ENCODE assay signal across 9 mouse cellular contexts in the genomic region with DNA sequence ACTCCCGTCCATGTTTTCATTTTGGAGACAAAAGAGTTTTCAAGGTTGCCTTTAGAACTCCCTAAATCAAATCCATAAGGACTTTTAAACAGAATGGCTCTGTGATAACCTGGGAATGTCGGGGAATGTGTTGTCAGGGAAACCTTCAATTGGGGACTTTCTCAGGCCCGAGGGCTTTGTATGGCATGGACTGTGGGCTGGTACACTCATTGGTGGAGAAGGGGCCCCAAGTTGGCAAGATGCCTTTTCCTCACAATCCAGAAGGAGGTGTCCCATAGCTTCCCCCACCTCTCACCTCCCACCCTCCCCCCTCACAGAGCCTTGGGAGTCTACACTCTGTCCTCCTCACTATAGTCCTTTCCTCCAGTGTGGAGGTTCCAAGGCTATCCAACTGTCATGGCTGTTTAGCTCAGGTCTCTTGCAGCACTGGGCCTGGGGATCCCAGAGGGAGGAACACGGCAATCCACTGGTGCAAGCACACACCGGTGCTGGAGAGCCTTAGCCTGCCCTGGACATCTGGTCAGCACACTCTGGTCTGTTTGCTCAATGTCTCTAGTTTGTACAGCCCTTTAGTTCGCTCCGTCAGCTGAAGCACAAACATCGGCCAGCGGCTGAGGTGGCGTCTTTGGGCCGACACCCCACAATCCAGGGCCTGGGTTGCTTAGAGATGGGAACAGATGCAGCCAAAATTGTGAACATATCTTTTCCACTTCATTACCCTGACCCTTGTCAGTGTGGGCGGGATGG. TPM values are rescaled to one million over a fixed set of nuclear protein-coding genes. Genes with fewer than 3 reads are reported as not detected.
DNase-seq lines count a peak whose midpoint lies in the region; ATAC-seq lines count a peak whose summit lies in the region.
"Had no signal": no experiment of that assay in that cellular context is flagged by ENCODE, and none has a peak within 500 bp of the region (broad histone marks: within the 10 kb centered on the region; RNA-seq: fewer than 3 reads in every experiment).

No protein-coding gene starts in this region.

- no peak overlapping the region for H3K27ac ChIP-seq in embryonic facial prominence, embryonic 11.5 days (replicated peaks; ENCODE audit: low read depth, low read length)
- H3K27ac ChIP-seq in hindbrain, embryonic 15.5 days (replicated peaks): peak overlapping the region; percentile 64
- H3K27ac ChIP-seq in midbrain, embryonic 13.5 days: 0 out of 2 replicates have a peak overlapping the region, but pooled peaks have one; percentile 30

- peak; percentile 61 for DNase-seq in gastrocnemius, adult 18-20 months (ENCODE audit: low spot score)
- DNase-seq in gastrocnemius, postnatal 4 days (ENCODE audit: low spot score in 2 of 2): no peak
- DNase-seq in embryonic facial prominence, embryonic 11.5 days (ENCODE audit: low spot score): no peak
- DNase-seq in left cerebral cortex, postnatal 14 days (ENCODE audit: low spot score in 2 of 2): no peak
- DNase-seq in ovary, adult 18-20 months (ENCODE audit: low spot score): no peak
- DNase-seq: thymus, postnatal 36 days had no signal

- H3K36me3 ChIP-seq in embryonic facial prominence, embryonic 11.5 days (replicated peaks; ENCODE audit: control insufficient read depth, insufficient read depth, low read depth, low read length): no peaks in the 10 kb centered on the region
- peaks cover 10% of the 10 kb centered on the region for H3K36me3 ChIP-seq in hindbrain, embryonic 15.5 days
- H3K36me3 ChIP-seq in midbrain, embryonic 13.5 days: peaks cover 37% of the 10 kb centered on the region

- H3K4me2 ChIP-seq in embryonic facial prominence, embryonic 11.5 days (ENCODE audit: low read depth, low read length): no peak overlapping the region
- H3K4me2 ChIP-seq in hindbrain, embryonic 15.5 days: no peak overlapping the region
- no peak overlapping the region for H3K4me2 ChIP-seq in midbrain, embryonic 13.5 days (replicated peaks)

- peaks cover 10% of the 10 kb centered on the region; the same call in 1 of the 2 replicates for H3K4me1 ChIP-seq in embryonic facial prominence, embryonic 11.5 days (ENCODE audit: control insufficient read depth, insufficient read depth, low read length)
- H3K4me1 ChIP-seq in hindbrain, embryonic 15.5 days (replicated peaks): peaks cover 35% of the 10 kb centered on the region
- peaks cover 31% of the 10 kb centered on the region for H3K4me1 ChIP-seq in midbrain, embryonic 13.5 days (replicated peaks)

- intact Hi-C loops in left cerebral cortex, postnatal 14 days (cut with DNase I): no loop called here

- ATAC-seq in embryonic facial prominence, embryonic 11.5 days (replicated peaks; ENCODE audit: insufficient number of reproducible peaks, low FRiP score, low TSS enrichment, low read depth): 0 out of 2 replicates have a peak, but pooled peaks have one; percentile 27
- ATAC-seq in hindbrain, embryonic 15.5 days (ENCODE audit: low FRiP score, low read depth): peak; percentile 46; the same call in 1 of the 2 replicates
- ATAC-seq in midbrain, embryonic 13.5 days: 0 out of 2 replicates have a peak, but pooled peaks have one; percentile 48
- ATAC-seq in inflammation-experienced regulatory T-cells, adult 6 months: no peak

- no peaks in the 10 kb centered on the region for H3K27me3 ChIP-seq in embryonic facial prominence, embryonic 11.5 days (ENCODE audit: control insufficient read depth, insufficient read depth, low read length)
- no peaks in the 10 kb centered on the region for H3K27me3 ChIP-seq in hindbrain, embryonic 15.5 days
- no peaks in the 10 kb centered on the region for H3K27me3 ChIP-seq in midbrain, embryonic 13.5 days

- 53% methylated on average over 12 of the region's 12 CpGs for WGBS in embryonic facial prominence, embryonic 11.5 days
- WGBS in hindbrain, embryonic 15.5 days: 35% methylated on average over 12 of the region's 12 CpGs
- 63% methylated on average over 12 of the region's 12 CpGs for WGBS in midbrain, embryonic 13.5 days

- no peak overlapping the region for H3K9ac ChIP-seq in embryonic facial prominence, embryonic 11.5 days (replicated peaks; ENCODE audit: low read length)
- no peak overlapping the region for H3K9ac ChIP-seq in hindbrain, embryonic 15.5 days
- H3K9ac ChIP-seq in midbrain, embryonic 13.5 days (replicated peaks): no peak overlapping the region

- H3K9me3 ChIP-seq in embryonic facial prominence, embryonic 11.5 days (replicated peaks; ENCODE audit: control insufficient read depth, low read length): no peaks in the 10 kb centered on the region
- H3K9me3 ChIP-seq in hindbrain, embryonic 15.5 days: no peaks in the 10 kb centered on the region
- no peaks in the 10 kb centered on the region for H3K9me3 ChIP-seq in midbrain, embryonic 13.5 days

- no peak overlapping the region for H3K4me3 ChIP-seq in embryonic facial prominence, embryonic 11.5 days (ENCODE audit: low read depth, low read length)
- no peak overlapping the region for H3K4me3 ChIP-seq in hindbrain, embryonic 15.5 days
- no peak overlapping the region for H3K4me3 ChIP-seq in midbrain, embryonic 13.5 days (replicated peaks)

RNA-seq across cellular contexts. Expression of gene Slc43a2, which starts 18.9 kb away (rescaled TPM):
- total RNA-seq in gastrocnemius, adult 18-20 months (2021): 10 to 100 TPM; 24.0 to 32.2 TPM
- total RNA-seq in gastrocnemius, postnatal 4 days (2021): 10 to 100 TPM; 22.2 to 25.0 TPM
- 2.6 and 3.2 TPM in 2 replicates for polyA plus RNA-seq in embryonic facial prominence, embryonic 11.5 days (2014; fragmentation: Nextera tagmentation; extraction: Ambion mirVana)
- 15.2 and 17.6 TPM in 2 replicates for polyA plus RNA-seq in hindbrain, embryonic 15.5 days (2015; fragmentation: Nextera tagmentation; extraction: Ambion mirVana)
- polyA plus RNA-seq in midbrain, embryonic 13.5 days (2015; fragmentation: Nextera tagmentation; extraction: Ambion mirVana): 16.4 and 17.3 TPM in 2 replicates
- total RNA-seq in left cerebral cortex, postnatal 14 days (2021): 10 to 100 TPM; 53.0 to 61.5 TPM
- 10 to 100 TPM; 20.1 to 22.4 (median 21.6) TPM for polyA plus RNA-seq in inflammation-experienced regulatory T-cells, adult 6 months (2017; shearing (Covaris generic))

RNA-seq across cellular contexts. Expression of gene Scarf1, which starts 37.0 kb away (rescaled TPM):
- 1 to 10 TPM; 2.4 to 3.3 TPM for total RNA-seq in gastrocnemius, adult 18-20 months (2021)
- 1 to 10 TPM; 7.5 to 9.0 TPM for total RNA-seq in gastrocnemius, postnatal 4 days (2021)
- 2.7 and 3.3 TPM in 2 replicates for polyA plus RNA-seq in embryonic facial prominence, embryonic 11.5 days (2014; fragmentation: Nextera tagmentation; extraction: Ambion mirVana)
- 4.0 and 4.5 TPM in 2 replicates for polyA plus RNA-seq in hindbrain, embryonic 15.5 days (2015; fragmentation: Nextera tagmentation; extraction: Ambion mirVana)
- polyA plus RNA-seq in midbrain, embryonic 13.5 days (2015; fragmentation: Nextera tagmentation; extraction: Ambion mirVana): 3.4 and 3.5 TPM in 2 replicates
- total RNA-seq in left cerebral cortex, postnatal 14 days (2021): 1 to 10 TPM; 3.0 to 3.3 TPM
- under 1 TPM; 0.18 to 0.93 (median 0.28) TPM for polyA plus RNA-seq in inflammation-experienced regulatory T-cells, adult 6 months (2017; shearing (Covaris generic))

RNA-seq across cellular contexts. Expression of gene Pitpna, which starts 37.5 kb away (rescaled TPM):
- total RNA-seq in gastrocnemius, adult 18-20 months (2021): 100 to 1,000 TPM; 168 to 172 TPM
- 100 to 1,000 TPM; 106 to 117 TPM for total RNA-seq in gastrocnemius, postnatal 4 days (2021)
- 83.0 and 84.2 TPM in 2 replicates for polyA plus RNA-seq in embryonic facial prominence, embryonic 11.5 days (2014; fragmentation: Nextera tagmentation; extraction: Ambion mirVana)
- 120 and 124 TPM in 2 replicates for polyA plus RNA-seq in hindbrain, embryonic 15.5 days (2015; fragmentation: Nextera tagmentation; extraction: Ambion mirVana)
- polyA plus RNA-seq in midbrain, embryonic 13.5 days (2015; fragmentation: Nextera tagmentation; extraction: Ambion mirVana): 77.8 and 99.2 TPM in 2 replicates
- total RNA-seq in left cerebral cortex, postnatal 14 days (2021): 100 to 1,000 TPM; 336 to 338 TPM
- polyA plus RNA-seq in inflammation-experienced regulatory T-cells, adult 6 months (2017; shearing (Covaris generic)): 10 to 100 TPM; 30.5 to 50.5 (median 40.2) TPM

RNA-seq across cellular contexts. Expression of gene Rilp, which starts 40.5 kb away (rescaled TPM):
- total RNA-seq in gastrocnemius, adult 18-20 months (2021): 10 to 100 TPM; 31.5 to 32.4 TPM
- total RNA-seq in gastrocnemius, postnatal 4 days (2021): 10 to 100 TPM; 16.4 to 24.5 TPM
- polyA plus RNA-seq in embryonic facial prominence, embryonic 11.5 days (2014; fragmentation: Nextera tagmentation; extraction: Ambion mirVana): 0.18 and 0.27 TPM in 2 replicates
- 2.7 and 3.1 TPM in 2 replicates for polyA plus RNA-seq in hindbrain, embryonic 15.5 days (2015; fragmentation: Nextera tagmentation; extraction: Ambion mirVana)
- 0.97 and 1.2 TPM in 2 replicates for polyA plus RNA-seq in midbrain, embryonic 13.5 days (2015; fragmentation: Nextera tagmentation; extraction: Ambion mirVana)
- total RNA-seq in left cerebral cortex, postnatal 14 days (2021): 1 to 10 TPM; 2.0 to 2.5 TPM
- polyA plus RNA-seq in inflammation-experienced regulatory T-cells, adult 6 months (2017; shearing (Covaris generic)): not detected
